Comparison of ENCODE assay signal across 16 mouse cellular contexts in the genomic region with DNA sequence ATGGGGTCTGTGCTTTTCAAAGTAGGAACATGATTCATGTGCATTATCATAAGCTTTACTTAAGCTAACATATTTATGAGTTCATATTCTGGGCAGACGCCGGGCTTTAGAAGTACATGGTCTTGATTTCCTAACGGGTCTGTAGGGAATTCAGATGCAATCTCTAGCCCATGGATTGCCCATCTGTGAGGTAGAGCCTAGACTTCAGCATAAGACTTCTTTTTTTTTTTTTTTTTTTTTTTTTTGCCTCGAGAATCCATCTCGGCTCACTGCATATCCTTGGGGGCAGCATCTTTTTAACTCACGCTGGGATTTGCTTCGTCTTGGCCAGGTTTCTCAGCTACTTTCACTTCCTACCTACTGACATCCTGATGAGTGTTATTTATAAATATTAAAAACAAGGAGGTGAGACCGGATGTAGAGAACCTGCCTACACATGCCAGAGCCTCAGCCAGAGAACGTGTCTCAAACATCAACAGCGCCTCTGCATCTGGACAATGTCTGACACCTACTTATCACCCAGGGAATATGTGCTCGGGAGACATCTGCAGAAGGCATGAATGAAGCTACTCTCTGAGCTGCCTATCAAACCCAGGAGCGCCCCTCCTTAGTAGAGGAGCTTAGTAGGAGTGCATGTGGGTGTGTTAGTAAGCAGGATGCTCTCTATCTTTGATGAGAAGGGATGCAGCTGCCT.
DNase-seq lines count a peak whose midpoint lies in the region; TF ChIP-seq lines count a peak whose summit lies in the region.
"Had no signal": no experiment of that assay in that cellular context is flagged by ENCODE, and none has a peak within 500 bp of the region (broad histone marks: within the 10 kb centered on the region; RNA-seq: fewer than 3 reads in every experiment).

No protein-coding gene starts in this region.

- no peak for TF ChIP-seq CTCF in brain, embryonic 14.5 days (IDR thresholded peaks at IDR 0.05; ENCODE audit: borderline replicate concordance, extremely low read depth, insufficient read depth, insufficient read length)

- no peaks in the 10 kb centered on the region for H3K4me1 ChIP-seq in heart, embryonic 10.5 days
- H3K4me1 ChIP-seq: forebrain, embryonic 10.5 days; liver, embryonic 12.5 days; neural tube, embryonic 12.5 days; stomach, embryonic 15.5 days had no signal

- DNase-seq in heart, embryonic 10.5 days (ENCODE audit: low spot score): peak; percentile 84
- DNase-seq in heart, postnatal 14 days: no peak
- DNase-seq in lung, postnatal 10 days: peak; percentile 32
- no peak for DNase-seq in lung, postnatal 36 days
- peak; percentile 54 for DNase-seq in brain, embryonic 14.5 days (ENCODE audit: low read depth)
- peak; percentile 52 for DNase-seq in telencephalon, adult 2 months (ENCODE audit: low read depth, low spot score)
- DNase-seq in embryo, embryonic 11 days: no peak
- DNase-seq: cerebellum, adult 11-12 months; kidney, adult 11 months; kidney, postnatal 14 days had no signal

- peaks cover 4% of the 10 kb centered on the region; the same call in 1 of the 2 replicates for H3K36me3 ChIP-seq in heart, embryonic 10.5 days
- H3K36me3 ChIP-seq: forebrain, embryonic 10.5 days; hindbrain, embryonic 15.5 days; liver, embryonic 12.5 days; neural tube, embryonic 12.5 days; stomach, embryonic 15.5 days had no signal

- no peaks in the 10 kb centered on the region; the same call in 1 of the 2 replicates for H3K27me3 ChIP-seq in heart, embryonic 10.5 days (ENCODE audit: insufficient read depth, poor library complexity, severe bottlenecking)
- H3K27me3 ChIP-seq: embryonic facial prominence, embryonic 13.5 days; hindbrain, embryonic 15.5 days; liver, embryonic 12.5 days; neural tube, embryonic 12.5 days; stomach, embryonic 15.5 days had no signal

- intact Hi-C loops in heart, postnatal 14 days (cut with DNase I): no loop called here

- H3K9me3 ChIP-seq in heart, embryonic 10.5 days: no peaks in the 10 kb centered on the region
- H3K9me3 ChIP-seq: hindbrain, embryonic 15.5 days; liver, embryonic 12.5 days; neural tube, embryonic 12.5 days; stomach, embryonic 15.5 days had no signal

- 52% methylated on average over 12 of the region's 12 CpGs for WGBS in heart, embryonic 10.5 days

- no peak for TF ChIP-seq POLR2A in brain, embryonic 14.5 days (IDR thresholded peaks at IDR 0.05; ENCODE audit: borderline replicate concordance, extremely low read depth, insufficient read depth, insufficient read length, poor library complexity, severe bottlenecking)

- no peak overlapping the region for H3K27ac ChIP-seq in heart, embryonic 10.5 days
- H3K27ac ChIP-seq: embryonic facial prominence, embryonic 13.5 days; forebrain, embryonic 10.5 days; hindbrain, embryonic 15.5 days; liver, embryonic 12.5 days; neural tube, embryonic 12.5 days; stomach, embryonic 15.5 days had no signal

- no peak overlapping the region for H3K4me3 ChIP-seq in heart, embryonic 10.5 days
- H3K4me3 ChIP-seq: embryonic facial prominence, embryonic 13.5 days; forebrain, embryonic 10.5 days; hindbrain, embryonic 15.5 days; liver, embryonic 12.5 days; neural tube, embryonic 12.5 days; stomach, embryonic 15.5 days had no signal

Comparison
In these comparisons a context has a peak if more than half of its experiments do, and no peak if none do; other contexts are left out.
1. DNase-seq: peak in heart, embryonic 10.5 days (single experiment), lung, postnatal 10 days (single experiment), brain, embryonic 14.5 days (single experiment) and telencephalon, adult 2 months (single experiment); none in heart, postnatal 14 days (0 of 2), lung, postnatal 36 days (single experiment) and embryo, embryonic 11 days (single experiment).